Mouse (Mus musculus) left cerebral cortex, postnatal 25 days (tissue): Measurements from ENCODE around the gene Ptprs. TPM values are rescaled to one million over a fixed set of nuclear protein-coding genes. Genes with fewer than 3 reads are reported as not detected.
A peak's percentile ranks its signal among the peaks of the same experiment; 100 is the strongest.

ENCODE experiments used
- DNase-seq, 2 experiments: peaks; one replicate each; pipeline ENCODE4 v3.0.0; 2022; ENCODE audit warnings: low spot score in 2 of 2, mixed read lengths in 1 of 2
- intact Hi-C: fragments of 180-260 bp; cut with DNase I; formaldehyde crosslinking; loops from one replicate; pipeline ENCODE4 v1.15.1; 2025
- total RNA-seq, 2 experiments: library from RNA; stranded (reverse); gene quantifications; 2 replicates each; pipeline ENCODE4 v1.2.3; 2021

The Ptprs gene
- total RNA-seq, 2 experiments from 2014 or later: 621 to 622 TPM

GRCm38 (mm10) chr17:56499229-56499628, 22.9 kb upstream of the Ptprs start:
- no peak for DNase-seq
- intact Hi-C loops: no loop called here

GRCm38 (mm10) chr17:56494480-56494879, 18.2 kb upstream of the Ptprs start:
- intact Hi-C loops: no loop called here
- peak in 1 of 2 experiments; percentile 93 for DNase-seq

GRCm38 (mm10) chr17:56493841-56494240, 17.6 kb upstream of the Ptprs start:
- intact Hi-C loops: no loop called here
- DNase-seq: peak; percentile 65 to 96

GRCm38 (mm10) chr17:56490438-56491152, 14.3 kb upstream of the Ptprs start:
- intact Hi-C loops: no loop called here
- peak in 1 of 2 experiments; percentile 92 for DNase-seq

GRCm38 (mm10) chr17:56488028-56488427, 11.7 kb upstream of the Ptprs start:
- intact Hi-C loops: no loop called here
- DNase-seq: no peak

GRCm38 (mm10) chr17:56487441-56487888, 11.2 kb upstream of the Ptprs start:
- no peak for DNase-seq
- intact Hi-C loops: no loop called here

- intact Hi-C loops: no loop called here
- DNase-seq: no peak
Observed at GRCm38 (mm10) chr17:56485926-56486325, 9.6 kb upstream of the Ptprs start.

- intact Hi-C loops: no loop called here
- no peak for DNase-seq
Observed at GRCm38 (mm10) chr17:56485118-56485517, 8.8 kb upstream of the Ptprs start.

GRCm38 (mm10) chr17:56482671-56483070, 6.4 kb upstream of the Ptprs start:
- intact Hi-C loops: no loop called here
- no peak for DNase-seq

GRCm38 (mm10) chr17:56479358-56479757, 3.1 kb upstream of the Ptprs start:
- DNase-seq: peak; percentile 73 to 75
- intact Hi-C loops: loop anchor here (1.0 to 5.0 kb wide), 3 partner anchors 54 to 122 kb away; partner anchors contain the start of gene Gm20219

- intact Hi-C loops: loop anchor here (5.0 kb wide), 1 partner anchor 74 kb away; the partner anchor contains the start of gene Gm20219
- DNase-seq: no peak
Observed at GRCm38 (mm10) chr17:56478191-56478611, 1.9 kb upstream of the Ptprs start.

GRCm38 (mm10) chr17:56477191-56477818, 1.0 kb upstream of the Ptprs start:
- intact Hi-C loops: loop anchor here (5.0 kb wide), 1 partner anchor 75 kb away; the partner anchor contains the start of gene Gm20219
- no peak for DNase-seq

GRCm38 (mm10) chr17:56475584-56476401, 490 bp downstream of the Ptprs start:
- DNase-seq: peak; percentile 55 to 56
- intact Hi-C loops: loop anchor here (1.0 to 5.0 kb wide), 2 partner anchors 32 to 77 kb away; partner anchors contain the start of gene Gm20219

- intact Hi-C loops: loop anchor here (5.0 kb wide), 1 partner anchor 77 kb away; the partner anchor contains the start of gene Gm20219
Observed at GRCm38 (mm10) chr17:56474831-56475581, 1.3 kb downstream of the Ptprs start.

GRCm38 (mm10) chr17:56474311-56474830, 1.9 kb downstream of the Ptprs start:
- DNase-seq: peak in 1 of 2 experiments; percentile 31
- intact Hi-C loops: no loop called here

More at GRCm38 (mm10) chr17:56474831-56475581, 1.3 kb downstream of the Ptprs start:
- peak; percentile 68 to 82 for DNase-seq

GRCm38 (mm10) chr17:56473611-56473905, 2.7 kb downstream of the Ptprs start:
- intact Hi-C loops: no loop called here
- no peak for DNase-seq

- intact Hi-C loops: no loop called here
- peak; percentile 57 to 66 for DNase-seq
Observed at GRCm38 (mm10) chr17:56472733-56473610, 3.3 kb downstream of the Ptprs start.

GRCm38 (mm10) chr17:56472121-56472520, 4.2 kb downstream of the Ptprs start:
- intact Hi-C loops: no loop called here

More at GRCm38 (mm10) chr17:56472121-56472520, 4.2 kb downstream of the Ptprs start:
- no peak for DNase-seq
